Mouse (Mus musculus): ENCODE measurements around the gene Draxin.
A peak's percentile ranks its signal among the peaks of the same experiment; 100 is the strongest.

DNA sequence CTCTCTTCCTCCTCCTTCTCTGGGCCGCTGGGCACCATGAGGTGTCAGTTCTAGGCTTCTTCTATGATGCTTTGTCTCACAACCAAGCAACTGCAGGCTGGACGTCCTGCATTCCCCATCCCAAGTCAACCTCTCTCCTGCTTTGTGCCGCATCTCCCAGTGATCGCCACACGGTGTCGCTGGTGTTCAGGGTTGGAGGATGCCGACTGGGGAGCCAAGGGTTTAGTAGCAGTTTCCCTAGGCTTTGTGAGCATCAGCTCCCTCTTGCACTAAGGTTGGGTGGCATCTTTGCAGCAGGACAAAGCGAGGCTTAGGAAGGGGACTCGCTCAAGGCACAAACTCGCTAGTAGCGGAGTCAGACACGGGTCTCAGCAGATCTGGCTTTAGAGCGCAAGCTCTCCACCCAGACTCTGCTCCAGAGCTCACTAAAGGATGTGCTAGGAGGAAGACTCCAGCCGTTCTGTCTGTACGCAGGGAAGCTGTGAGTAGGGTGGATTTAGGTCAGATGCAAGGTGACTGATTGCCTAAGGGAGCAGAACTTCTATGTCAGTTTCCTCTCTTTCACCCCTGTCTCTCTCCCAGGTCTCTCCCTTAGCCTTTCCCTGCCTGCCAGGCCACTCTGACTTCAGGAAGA lies 15.6 kb downstream of the Draxin start:
- TF ChIP-seq HCFC1 (IDR thresholded peaks at IDR 0.05; ENCODE audit: low read depth, low read length) (no peak), GABPA (IDR thresholded peaks at IDR 0.05; ENCODE audit: insufficient replicate concordance, low read depth, low read length) (no peak), ELF1 (IDR thresholded peaks at IDR 0.05; ENCODE audit: low read depth, low read length) (0 out of 2 replicates have a peak, but pooled peaks have one; percentile 19), ETS1 (conservative IDR thresholded peaks at IDR 0.05; ENCODE audit: low read depth, low read length) (no peak), EP300 (IDR thresholded peaks at IDR 0.05; ENCODE audit: low read length) (no peak), MXI1 (IDR thresholded peaks at IDR 0.05; ENCODE audit: low read depth, low read length) (no peak), TCF12 (IDR thresholded peaks at IDR 0.05; ENCODE audit: low read depth, low read length) (no peak)
